Mouse (Mus musculus) stomach, embryonic 16.5 days (tissue): Measurements from ENCODE around the gene Trpm3. TPM values are rescaled to one million over a fixed set of nuclear protein-coding genes. Genes with fewer than 3 reads are reported as not detected.

Source experiments
- ATAC-seq: fragments of 200-750 bp; cut with Nextera tagmentation; 2 replicates; pipeline ENCODE4 v1.8.0; 2017; ENCODE audit warnings: moderate number of reproducible peaks, moderate TSS enrichment; ENCODE audit not compliant: insufficient read depth, low FRiP score
- H3K27ac ChIP-seq: fragments of 300-500 bp; sonication (generic); 2 replicates; pipeline ENCODE4 v1.5.1; 2014; ENCODE audit warnings: low read length
- H3K27me3 ChIP-seq: fragments of 300-500 bp; sonication (generic); 2 replicates; pipeline ENCODE4 v1.6.1; 2014; ENCODE audit warnings: low read length, control low read depth, mixed read lengths; ENCODE audit not compliant: control insufficient read depth, insufficient read depth
- H3K36me3 ChIP-seq: fragments of 300-500 bp; sonication (generic); 2 replicates; pipeline ENCODE4 v1.6.1; 2014; ENCODE audit warnings: low read length; ENCODE audit not compliant: control insufficient read depth, insufficient read depth
- H3K4me1 ChIP-seq: fragments of 300-500 bp; sonication (generic); 2 replicates; pipeline ENCODE4 v1.6.1; 2014; ENCODE audit warnings: low read length, control low read depth, mixed read lengths; ENCODE audit not compliant: control insufficient read depth, insufficient read depth
- H3K4me2 ChIP-seq: fragments of 300-500 bp; sonication (generic); 2 replicates; pipeline ENCODE4 v1.6.1; 2014; ENCODE audit warnings: low read depth, low read length, mixed read lengths
- H3K4me3 ChIP-seq: fragments of 300-500 bp; sonication (generic); replicated peaks from 2 replicates; pipeline ENCODE4 v1.5.1; 2014; ENCODE audit warnings: mild to moderate bottlenecking, low read length
- H3K9ac ChIP-seq: fragments of 300-500 bp; sonication (generic); 2 replicates; pipeline ENCODE4 v1.6.1; 2014; ENCODE audit warnings: low read length
- H3K9me3 ChIP-seq: fragments of 300-500 bp; sonication (generic); replicated peaks from 2 replicates; pipeline ENCODE4 v1.6.1; 2016; ENCODE audit warnings: low read length, control low read depth; ENCODE audit not compliant: control insufficient read depth
- WGBS: fragments of 180-500 bp; shearing (Covaris S2); extraction: QIAGEN DNeasy Blood & Tissue Kit; methylation state at CpG from one replicate; pipeline ENCODE4 v1.1.7; 2014; 5-methylcytosine and 5-hydroxymethylcytosine counted together
- polyA plus RNA-seq: library from polyadenylated mRNA; unstranded; fragments of >200 nt; fragmentation: Nextera tagmentation; extraction: Ambion mirVana; gene quantifications from 2 replicates; pipeline ENCODE4 v1.2.1, GENCODE M21; 2015

Gene Trpm3
- polyA plus RNA-seq, 1 experiment from 2014 or later: 1.0 TPM

DNA sequence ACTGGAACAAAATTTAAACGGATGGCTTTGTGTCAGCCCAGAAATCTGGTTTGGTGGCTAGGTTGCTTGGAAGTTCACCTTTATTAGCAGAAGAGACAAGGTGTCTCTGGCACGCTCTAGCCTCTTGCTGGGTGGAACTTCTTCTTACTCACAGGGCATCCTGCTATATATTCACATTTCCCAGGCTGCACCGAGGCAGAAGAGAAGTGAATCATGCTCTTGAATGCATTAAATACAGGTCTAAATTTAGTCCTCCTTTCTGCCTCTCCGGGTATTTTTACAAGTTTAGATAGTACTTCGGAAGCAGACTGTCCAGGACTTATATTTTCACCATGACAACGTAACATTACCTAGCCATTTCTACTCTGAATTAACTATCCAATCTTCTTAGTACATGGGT is 790.9 kb downstream of the Trpm3 start:
- Histone ChIP-seq H3K27ac (no peak overlapping the region), H3K4me3 (no peak overlapping the region), H3K9ac (no peak overlapping the region), H3K9me3 (no peaks in the 10 kb centered on the region), H3K4me1 (0 out of 2 replicates have a peak, but pooled peaks cover 3% of the 10 kb centered on the region), H3K4me2 (no peak overlapping the region), H3K36me3 (no peaks in the 10 kb centered on the region), H3K27me3 (no peaks in the 10 kb centered on the region)
- ATAC-seq: no peak
- 82% methylated on average over 6 of the region's 6 CpGs for WGBS

DNA sequence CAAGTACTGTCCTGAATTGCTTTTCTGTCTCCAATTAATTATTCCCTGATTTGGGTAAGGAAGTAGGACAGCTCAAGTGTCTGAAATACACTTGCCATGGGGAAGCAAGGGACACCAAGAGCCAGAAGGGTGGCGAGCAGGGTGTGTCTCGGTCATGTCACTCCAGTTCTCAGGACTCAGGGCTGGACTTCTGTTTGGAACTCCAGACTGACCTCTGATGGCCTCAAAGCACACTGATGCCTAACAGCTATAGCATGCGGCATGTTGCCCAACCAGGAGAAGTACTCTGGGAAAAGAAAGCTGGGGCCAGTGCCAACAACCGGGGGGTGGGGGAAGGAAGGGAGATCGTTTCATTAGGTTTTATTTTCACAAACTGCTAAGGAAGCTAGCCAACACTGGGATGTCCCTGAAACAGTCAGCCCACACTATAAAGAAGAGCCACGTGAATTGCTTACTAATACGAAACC is 791.6 kb downstream of the Trpm3 start:
- no peak overlapping the region; the same call in 1 of the 2 replicates for H3K9ac ChIP-seq
- H3K4me2 ChIP-seq: no peak overlapping the region
- 64% methylated on average over 7 of the region's 7 CpGs for WGBS
- no peak overlapping the region for H3K27ac ChIP-seq
- no peak overlapping the region for H3K4me3 ChIP-seq
- H3K4me1 ChIP-seq: 0 out of 2 replicates have a peak, but pooled peaks cover 3% of the 10 kb centered on the region
- H3K9me3 ChIP-seq: no peaks in the 10 kb centered on the region
- no peak; the same call in 1 of the 2 replicates for ATAC-seq
- H3K27me3 ChIP-seq: no peaks in the 10 kb centered on the region
- H3K36me3 ChIP-seq: no peaks in the 10 kb centered on the region

DNA sequence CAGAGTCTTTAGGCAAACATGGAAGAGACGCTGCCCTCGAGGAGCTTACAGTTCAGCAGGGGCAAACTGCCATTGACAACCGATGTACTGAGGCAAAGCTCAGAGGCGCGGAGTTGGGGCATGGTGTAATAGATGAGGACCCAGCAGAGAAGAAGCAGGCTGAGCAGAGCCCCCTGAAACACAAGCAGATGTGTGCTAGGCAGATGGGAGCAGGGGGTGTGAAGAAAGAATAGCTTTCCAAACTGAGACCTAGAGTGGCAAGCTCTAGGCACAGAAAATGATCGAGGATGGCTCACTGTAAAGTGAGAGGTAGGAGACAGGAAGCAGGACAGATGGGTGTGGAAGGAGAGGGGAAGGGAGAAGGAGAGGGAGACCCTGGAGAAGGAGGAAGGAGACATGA is 792.2 kb downstream of the Trpm3 start:
- Histone ChIP-seq H3K27ac (no peak overlapping the region), H3K9me3 (no peaks in the 10 kb centered on the region), H3K4me1 (0 out of 2 replicates have a peak, but pooled peaks cover 3% of the 10 kb centered on the region), H3K27me3 (no peaks in the 10 kb centered on the region), H3K4me2 (no peak overlapping the region), H3K9ac (no peak overlapping the region), H3K36me3 (no peaks in the 10 kb centered on the region), H3K4me3 (no peak overlapping the region)
- 78% methylated on average over 6 of the region's 6 CpGs for WGBS
- ATAC-seq: no peak

DNA sequence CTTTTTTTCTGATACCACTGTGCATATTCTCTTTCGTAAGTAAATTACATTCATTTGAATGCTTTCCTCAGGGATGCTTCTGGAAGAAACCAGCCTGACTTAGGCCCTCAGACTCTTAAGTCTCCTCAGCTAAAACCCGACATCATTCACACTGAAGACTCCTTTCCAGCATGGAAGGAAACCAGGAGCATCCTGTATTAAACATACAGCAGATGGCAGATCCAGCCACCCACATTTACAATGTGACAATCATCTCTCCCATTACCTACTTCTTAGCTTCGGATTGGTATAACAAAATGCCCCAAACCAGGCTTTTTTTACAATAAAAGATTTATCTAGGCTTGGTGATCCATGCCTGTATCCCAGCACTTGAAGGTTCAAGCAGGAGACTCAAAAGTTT is 796.2 kb downstream of the Trpm3 start:
- H3K9me3 ChIP-seq: no peaks in the 10 kb centered on the region
- H3K4me2 ChIP-seq: no peak overlapping the region
- H3K4me3 ChIP-seq: no peak overlapping the region
- H3K27me3 ChIP-seq: no peaks in the 10 kb centered on the region
- no peak overlapping the region for H3K27ac ChIP-seq
- WGBS: 67% methylated on average over 3 of the region's 3 CpGs
- no peak for ATAC-seq
- no peaks in the 10 kb centered on the region for H3K36me3 ChIP-seq
- peaks cover 8% of the 10 kb centered on the region; the same call in 1 of the 2 replicates for H3K4me1 ChIP-seq
- H3K9ac ChIP-seq: no peak overlapping the region

DNA sequence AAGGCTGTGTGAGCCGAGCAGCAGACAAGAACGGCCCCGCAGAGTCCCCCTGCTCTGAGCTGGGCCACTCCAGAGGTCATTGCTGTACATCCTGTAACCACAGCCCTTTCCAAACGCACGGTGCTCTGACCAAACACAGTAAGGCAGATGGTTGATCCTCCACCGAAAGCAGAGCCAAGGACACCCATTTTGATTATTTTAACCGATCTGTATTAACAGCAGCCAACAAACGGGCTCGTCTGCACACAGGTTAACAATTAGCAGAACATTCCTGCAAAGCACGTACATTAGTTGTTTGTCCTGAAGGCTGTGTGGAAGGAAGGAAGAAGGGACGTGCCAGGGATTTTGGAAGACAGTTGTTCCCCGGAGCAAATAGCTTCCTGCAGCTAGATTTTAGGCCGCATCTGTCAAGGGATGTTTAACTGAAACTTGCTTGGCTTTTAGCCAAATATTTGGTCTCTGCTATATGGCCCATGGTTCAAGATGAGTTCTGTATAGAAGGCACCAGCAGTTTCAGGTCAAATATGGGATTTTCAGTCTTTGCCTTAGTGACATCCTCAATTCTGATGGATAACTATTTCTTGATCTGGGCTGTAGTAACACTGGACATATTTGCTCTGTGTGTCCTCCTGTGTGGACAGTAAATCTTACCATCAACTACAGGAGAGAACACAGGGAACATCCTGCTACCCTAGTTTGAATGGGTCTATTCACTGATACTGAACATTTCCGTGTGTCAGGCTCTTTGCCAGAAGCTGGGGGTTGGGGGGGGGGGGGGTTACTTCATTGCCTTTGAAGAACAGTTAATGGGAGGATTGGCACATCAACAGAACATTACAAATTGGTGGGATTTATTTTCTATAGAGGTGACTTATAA is 800.2 kb downstream of the Trpm3 start:
- H3K9me3 ChIP-seq: no peaks in the 10 kb centered on the region
- WGBS: 26% methylated on average over 14 of the region's 14 CpGs

DNA sequence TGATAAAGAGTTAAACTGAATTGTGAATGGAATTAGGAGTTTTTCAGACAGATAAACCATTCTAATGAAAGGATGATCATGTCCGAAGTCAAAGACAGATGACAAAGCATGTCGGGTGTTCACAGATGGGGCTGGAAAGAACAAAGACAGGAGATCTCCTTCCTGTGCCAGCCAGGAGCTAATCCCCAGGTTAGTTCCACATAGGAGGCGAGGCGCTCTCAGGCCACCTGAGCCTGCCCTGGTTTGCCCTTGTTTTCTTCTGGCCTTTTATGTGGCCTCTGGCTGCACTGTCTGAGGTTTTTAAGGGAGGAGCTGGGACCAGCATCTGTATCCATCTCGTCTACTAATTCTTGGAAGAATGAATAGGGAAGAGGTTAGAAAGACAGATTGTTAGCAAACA is 801.0 kb downstream of the Trpm3 start:
- Histone ChIP-seq H3K36me3 (no peaks in the 10 kb centered on the region), H3K4me3 (no peak overlapping the region), H3K9ac (no peak overlapping the region), H3K4me2 (no peak overlapping the region), H3K4me1 (peaks cover 12% of the 10 kb centered on the region; the same call in 1 of the 2 replicates), H3K27me3 (no peaks in the 10 kb centered on the region), H3K27ac (peak overlapping the region; percentile 52), H3K9me3 (no peaks in the 10 kb centered on the region)
- WGBS: 51% methylated on average over 5 of the region's 5 CpGs
- no peak for ATAC-seq

More for the DNA sequence above, 800.2 kb downstream of the Trpm3 start:
- Histone ChIP-seq H3K36me3 (no peaks in the 10 kb centered on the region), H3K27me3 (no peaks in the 10 kb centered on the region), H3K9ac (no peak overlapping the region), H3K4me3 (no peak overlapping the region), H3K4me1 (peaks cover 12% of the 10 kb centered on the region; the same call in 1 of the 2 replicates), H3K4me2 (no peak overlapping the region), H3K27ac (peak overlapping the region; percentile 44; the same call in 1 of the 2 replicates)
- ATAC-seq: peak; percentile 60; the same call in 1 of the 2 replicates

DNA sequence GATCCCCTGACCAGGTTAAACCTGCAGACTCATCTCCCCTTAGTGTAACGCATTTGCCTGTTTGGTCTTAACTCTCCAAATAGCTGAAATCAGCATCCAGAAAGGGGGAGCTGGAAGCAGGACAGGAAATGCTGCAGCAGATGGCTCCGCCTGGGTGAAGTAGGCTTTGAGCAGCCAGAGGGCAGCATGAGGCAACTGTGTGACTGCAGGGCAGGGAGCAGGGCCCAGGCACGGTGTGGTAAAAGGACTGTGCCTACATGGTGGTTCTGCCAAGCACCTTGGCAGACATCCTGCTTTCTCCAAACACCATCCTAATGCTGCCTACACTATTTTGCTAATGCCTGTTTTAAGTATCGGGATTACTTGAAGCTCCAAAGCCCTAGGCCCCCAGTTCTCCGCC is 801.6 kb downstream of the Trpm3 start:
- ATAC-seq: peak; percentile 64; the same call in 1 of the 2 replicates
- Histone ChIP-seq H3K27me3 (no peaks in the 10 kb centered on the region), H3K27ac (peak overlapping the region; percentile 52; the same call in 1 of the 2 replicates), H3K9me3 (no peaks in the 10 kb centered on the region), H3K36me3 (no peaks in the 10 kb centered on the region), H3K4me1 (peaks cover 12% of the 10 kb centered on the region; the same call in 1 of the 2 replicates), H3K4me2 (no peak overlapping the region), H3K9ac (no peak overlapping the region; the same call in 1 of the 2 replicates), H3K4me3 (no peak overlapping the region)
- WGBS: 44% methylated on average over 5 of the region's 5 CpGs

DNA sequence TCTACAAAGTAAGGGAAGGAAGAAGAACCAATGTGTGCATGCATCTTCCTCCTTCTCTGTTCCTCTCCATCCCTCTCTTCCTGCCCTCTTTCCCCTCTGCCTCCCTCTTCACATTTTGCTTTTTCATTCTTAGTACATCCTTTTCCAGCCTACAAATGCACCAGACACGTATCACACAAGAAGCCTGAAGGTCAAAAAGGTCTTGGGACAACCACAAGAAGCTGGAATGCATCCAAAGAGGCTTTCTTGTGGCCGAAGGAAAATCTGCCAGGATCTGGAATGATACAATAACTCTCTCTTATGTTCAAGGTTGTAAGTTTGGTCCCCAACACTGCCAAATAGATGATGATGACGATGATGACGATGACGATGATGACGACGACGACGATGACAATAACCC is 802.1 kb downstream of the Trpm3 start:
- WGBS: 86% methylated on average over 9 of the region's 9 CpGs

DNA sequence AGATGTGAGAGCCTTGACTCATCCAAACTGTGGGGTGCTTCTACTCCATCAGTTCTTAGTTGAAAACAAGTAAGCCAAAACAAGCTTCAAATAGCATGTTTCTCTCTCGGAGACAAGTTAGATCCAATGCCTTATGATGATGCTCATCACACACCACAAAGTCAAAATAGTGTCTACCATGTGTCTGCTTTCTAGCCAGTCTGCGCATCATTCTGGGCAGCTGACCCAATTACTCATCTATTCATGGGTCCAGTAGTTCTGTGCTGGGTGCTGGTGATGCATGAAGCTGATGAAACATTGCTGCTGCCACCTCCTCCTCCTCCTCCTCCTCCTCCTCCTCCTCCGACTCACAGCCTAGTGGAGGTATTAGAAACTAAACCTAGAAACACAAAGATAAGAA is 813.6 kb downstream of the Trpm3 start:
- no peak overlapping the region for H3K4me3 ChIP-seq
- H3K9ac ChIP-seq: no peak overlapping the region
- no peak overlapping the region for H3K27ac ChIP-seq
- H3K9me3 ChIP-seq: no peaks in the 10 kb centered on the region
- no peaks in the 10 kb centered on the region for H3K4me1 ChIP-seq
- H3K36me3 ChIP-seq: no peaks in the 10 kb centered on the region
- 87% methylated on average over 3 of the region's 3 CpGs for WGBS
- H3K27me3 ChIP-seq: no peaks in the 10 kb centered on the region
- ATAC-seq: no peak
- no peak overlapping the region for H3K4me2 ChIP-seq

More for the DNA sequence above, 802.1 kb downstream of the Trpm3 start:
- no peaks in the 10 kb centered on the region for H3K36me3 ChIP-seq
- no peaks in the 10 kb centered on the region for H3K9me3 ChIP-seq
- peaks cover 12% of the 10 kb centered on the region; the same call in 1 of the 2 replicates for H3K4me1 ChIP-seq
- H3K4me2 ChIP-seq: no peak overlapping the region
- no peak overlapping the region for H3K9ac ChIP-seq
- peak overlapping the region; percentile 52; the same call in 1 of the 2 replicates for H3K27ac ChIP-seq
- no peaks in the 10 kb centered on the region for H3K27me3 ChIP-seq
- no peak for ATAC-seq
- H3K4me3 ChIP-seq: no peak overlapping the region
